In genomic region chr5:143112281-143113246, GRCm38 (mm10) we compare ENCODE assay signal across 8 mouse cellular contexts. TPM values are rescaled to one million over a fixed set of nuclear protein-coding genes. Genes with fewer than 3 reads are reported as not detected.
DNase-seq lines count a peak whose midpoint lies in the region; ATAC-seq and TF ChIP-seq lines count a peak whose summit lies in the region.

Gene Rnf216 (minus strand): TSS chr5:143112994.

- peaks cover 17% of the 10 kb centered on the region for H3K36me3 ChIP-seq in E14TG2a.4 (ENCODE audit: insufficient read depth, low read length)
- H3K36me3 ChIP-seq in forebrain, embryonic 12.5 days (replicated peaks) = no peaks in the 10 kb centered on the region
- H3K36me3 ChIP-seq in heart, postnatal 0 days (replicated peaks; ENCODE audit: control insufficient read depth, insufficient read depth, low read length) = 0 out of 2 replicates have a peak, but pooled peaks cover 6% of the 10 kb centered on the region
- no peaks in the 10 kb centered on the region for H3K36me3 ChIP-seq in liver, embryonic 16.5 days (ENCODE audit: control insufficient read depth, insufficient read depth)
- no peaks in the 10 kb centered on the region for H3K36me3 ChIP-seq in neural tube, embryonic 13.5 days
- H3K36me3 ChIP-seq in testis, adult 2 months (ENCODE audit: control insufficient read depth, insufficient read depth, low read length) = no peaks in the 10 kb centered on the region

- TF ChIP-seq EP300 in heart, postnatal 0 days (IDR thresholded peaks at IDR 0.05; ENCODE audit: low read depth) = no peak

- under 1% methylated on average over 94 of the region's 110 CpGs for WGBS in forebrain, embryonic 12.5 days
- 1% methylated on average over 86 of the region's 110 CpGs for WGBS in heart, postnatal 0 days
- WGBS in liver, embryonic 16.5 days (ENCODE audit: insufficient replicate concordance) = under 1% methylated on average over 90 of the region's 110 CpGs
- 1% methylated on average over 79 of the region's 110 CpGs for WGBS in neural tube, embryonic 13.5 days

- peak within 1 kb of the TSS; percentile 94 for H3K27ac ChIP-seq in forebrain, embryonic 12.5 days
- H3K27ac ChIP-seq in heart, postnatal 0 days (ENCODE audit: low read depth) = peak within 1 kb of the TSS; percentile 92
- peak within 1 kb of the TSS; percentile 83 for H3K27ac ChIP-seq in liver, embryonic 16.5 days (ENCODE audit: low read length)
- peak within 1 kb of the TSS; percentile 85 for H3K27ac ChIP-seq in neural tube, embryonic 13.5 days (replicated peaks)
- H3K27ac ChIP-seq in testis, adult 2 months (ENCODE audit: control insufficient read depth, insufficient read depth, low read depth, low read length) = peak within 1 kb of the TSS; percentile 75

- H3K27me3 ChIP-seq in E14TG2a.4 (ENCODE audit: insufficient read depth, low read length) = no peaks in the 10 kb centered on the region
- H3K27me3 ChIP-seq in forebrain, embryonic 12.5 days = no peaks in the 10 kb centered on the region
- no peaks in the 10 kb centered on the region for H3K27me3 ChIP-seq in heart, postnatal 0 days (ENCODE audit: control insufficient read depth, insufficient read depth, low read length)
- no peaks in the 10 kb centered on the region for H3K27me3 ChIP-seq in liver, embryonic 16.5 days (ENCODE audit: control insufficient read depth, insufficient read depth, low read depth, low read length)
- no peaks in the 10 kb centered on the region for H3K27me3 ChIP-seq in neural tube, embryonic 13.5 days
- no peaks in the 10 kb centered on the region for H3K27me3 ChIP-seq in testis, adult 2 months (ENCODE audit: control insufficient read depth, insufficient read depth, low read length)

- H3K4me2 ChIP-seq in forebrain, embryonic 12.5 days = peak within 1 kb of the TSS; percentile 92
- H3K4me2 ChIP-seq in heart, postnatal 0 days (ENCODE audit: low read depth, low read length) = peak within 1 kb of the TSS; percentile 88
- peak within 1 kb of the TSS; percentile 91 for H3K4me2 ChIP-seq in liver, embryonic 16.5 days (ENCODE audit: low read depth, low read length)
- peak within 1 kb of the TSS; percentile 80 for H3K4me2 ChIP-seq in neural tube, embryonic 13.5 days

- peak; percentile 96 for ATAC-seq in forebrain, embryonic 12.5 days (ENCODE audit: low FRiP score)
- peak; percentile 97 for ATAC-seq in heart, postnatal 0 days (ENCODE audit: insufficient read depth, low read depth)
- ATAC-seq in liver, embryonic 16.5 days (ENCODE audit: low read depth) = peak; percentile 95
- peak; percentile 94 for ATAC-seq in neural tube, embryonic 13.5 days (ENCODE audit: low read depth)

- peaks cover 38% of the 10 kb centered on the region for H3K4me1 ChIP-seq in E14TG2a.4 (replicated peaks; ENCODE audit: low read depth, low read length)
- H3K4me1 ChIP-seq in forebrain, embryonic 12.5 days = peaks cover 10% of the 10 kb centered on the region
- H3K4me1 ChIP-seq in heart, postnatal 0 days (ENCODE audit: control insufficient read depth, insufficient read depth) = peaks cover 16% of the 10 kb centered on the region
- H3K4me1 ChIP-seq in liver, embryonic 16.5 days (ENCODE audit: control insufficient read depth, low read depth, low read length) = peaks cover 40% of the 10 kb centered on the region
- H3K4me1 ChIP-seq in neural tube, embryonic 13.5 days (replicated peaks) = peaks cover 18% of the 10 kb centered on the region
- peaks cover 2% of the 10 kb centered on the region for H3K4me1 ChIP-seq in testis, adult 2 months (ENCODE audit: control insufficient read depth, insufficient read depth, low read length)

- TF ChIP-seq POLR2A in testis, adult 2 months (IDR thresholded peaks at IDR 0.05; ENCODE audit: control insufficient read depth, low read depth, low read length) = peak; percentile 88

- peak; percentile 89 for DNase-seq in c-Kit-positive CD71-positive TER-119-positive erythroid progenitor cells, embryonic 14.5 days (ENCODE audit: low spot score)
- peak; percentile 97 for DNase-seq in heart, postnatal 0 days (ENCODE audit: low spot score)
- DNase-seq in kidney, postnatal 4 days = peak; percentile 93 to 96

- peak within 1 kb of the TSS; percentile 89 for H3K4me3 ChIP-seq in E14TG2a.4 (replicated peaks; ENCODE audit: low read length)
- H3K4me3 ChIP-seq in forebrain, embryonic 12.5 days (replicated peaks) = peak within 1 kb of the TSS; percentile 96
- H3K4me3 ChIP-seq in heart, postnatal 0 days (ENCODE audit: low read depth, low read length) = peak within 1 kb of the TSS; percentile 88
- peak within 1 kb of the TSS; percentile 81 for H3K4me3 ChIP-seq in liver, embryonic 16.5 days (ENCODE audit: low read depth, low read length)
- peak within 1 kb of the TSS; percentile 75 for H3K4me3 ChIP-seq in neural tube, embryonic 13.5 days
- peak within 1 kb of the TSS; percentile 81 for H3K4me3 ChIP-seq in testis, adult 2 months (ENCODE audit: control insufficient read depth, low read depth, low read length)

- peak within 1 kb of the TSS; percentile 86 for H3K9ac ChIP-seq in forebrain, embryonic 12.5 days
- H3K9ac ChIP-seq in heart, postnatal 0 days (replicated peaks; ENCODE audit: low read depth, low read length) = peak within 1 kb of the TSS; percentile 93
- peak within 1 kb of the TSS; percentile 89 for H3K9ac ChIP-seq in liver, embryonic 16.5 days (ENCODE audit: low read depth, low read length)
- peak within 1 kb of the TSS; percentile 93 for H3K9ac ChIP-seq in neural tube, embryonic 13.5 days

- no peaks in the 10 kb centered on the region for H3K9me3 ChIP-seq in E14TG2a.4 (ENCODE audit: low read length)
- H3K9me3 ChIP-seq in forebrain, embryonic 12.5 days = no peaks in the 10 kb centered on the region
- H3K9me3 ChIP-seq in heart, postnatal 0 days (replicated peaks; ENCODE audit: control insufficient read depth, low read length) = no peaks in the 10 kb centered on the region
- H3K9me3 ChIP-seq in liver, embryonic 16.5 days (replicated peaks; ENCODE audit: control insufficient read depth, low read length) = no peaks in the 10 kb centered on the region
- no peaks in the 10 kb centered on the region for H3K9me3 ChIP-seq in neural tube, embryonic 13.5 days

- peak; percentile 43 for TF ChIP-seq CTCF in E14TG2a.4 (conservative IDR thresholded peaks at IDR 0.05; ENCODE audit: low read length)
- TF ChIP-seq CTCF in heart, postnatal 0 days (IDR thresholded peaks at IDR 0.05; ENCODE audit: low read depth) = peak; percentile 70
- TF ChIP-seq CTCF in testis, adult 2 months (IDR thresholded peaks at IDR 0.05; ENCODE audit: control insufficient read depth, insufficient read depth, insufficient replicate concordance, low read depth, low read length) = peak; percentile 69; the same call in 1 of the 2 replicates

RNA-seq across cellular contexts. Expression of gene Rnf216, which starts in this region (rescaled TPM):
- 52.3 and 54.8 TPM in 2 replicates for polyA plus RNA-seq in forebrain, embryonic 12.5 days (2016; fragmentation: Nextera tagmentation; extraction: Ambion mirVana)
- total RNA-seq in heart, postnatal 0 days (2014; rRNA removed; ENCODE audit: low replicate concordance) = 23.3 and 25.2 TPM in 2 replicates
- polyA plus RNA-seq in heart, postnatal 0 days (2015; fragmentation: Nextera tagmentation; extraction: Ambion mirVana) = 17.1 and 17.7 TPM in 2 replicates
- polyA plus RNA-seq in liver, embryonic 16.5 days (2015; fragmentation: Nextera tagmentation; extraction: Ambion mirVana) = 14.3 and 14.6 TPM in 2 replicates
- polyA plus RNA-seq in neural tube, embryonic 13.5 days (2015; fragmentation: Nextera tagmentation; extraction: Ambion mirVana) = 33.1 and 36.1 TPM in 2 replicates
- polyA plus RNA-seq in testis, adult 2 months (2012; rRNA removed) = 58.3 and 60.4 TPM in 2 replicates

Comparison
In these comparisons a context has a peak if more than half of its experiments do, and no peak if none do; other contexts are left out.
1. Peak in every context shown above with its lines: DNase-seq, ATAC-seq, H3K4me3 ChIP-seq and H3K27ac ChIP-seq.